Mouse (Mus musculus) colon, adult 2 months (tissue): ENCODE data around the gene Ccdc153. TPM values are rescaled to one million over a fixed set of nuclear protein-coding genes. Genes with fewer than 3 reads are reported as not detected.

Source experiments
- polyA plus RNA-seq: library from polyadenylated mRNA; depleted of rRNA; stranded (reverse); fragments of >200 nt; gene quantifications from 2 replicates; pipeline ENCODE4 v1.2.3, GENCODE M21; 2012; rRNA removed

Ccdc153 gene
- 0.14 TPM in 1 of 2 replicates, not detected in the other for polyA plus RNA-seq

GRCm38 (mm10) chr9:44240399-44240798 is at the start of gene Ccdc153:
TSS of gene Ccdc153 (plus strand) at chr9:44240676.

GRCm38 (mm10) chr9:44233802-44234478 is 6.5 kb upstream of the Ccdc153 start, which contains the start of gene Cbl:
TSS of gene Cbl (minus strand) at chr9:44234049.

GRCm38 (mm10) chr9:44251314-44251713 is 10.8 kb downstream of the Ccdc153 start, which contains the start of gene Pdzd3:
TSS of gene Pdzd3 (minus strand) at chr9:44251471.

GRCm38 (mm10) chr9:44268432-44268831 is 28.0 kb downstream of the Ccdc153 start, which contains the start of gene Nlrx1:
TSS of gene Nlrx1 (minus strand) at chr9:44268599.

GRCm38 (mm10) chr9:44288076-44288958 is 47.8 kb downstream of the Ccdc153 start, which contains the start of gene Abcg4:
TSS of gene Abcg4 (minus strand) at chr9:44288615.

Other genes starting within 250 kb of the Ccdc153 start
- gene Thy1, start 197.3 kb upstream of the Ccdc153 start, polyA plus RNA-seq, result 39.7 and 39.9 TPM in 2 replicates
- gene Usp2, start 173.7 kb upstream of the Ccdc153 start, polyA plus RNA-seq, result 9.1 and 11.0 TPM in 2 replicates
- gene Mfrp, start 138.9 kb upstream of the Ccdc153 start, polyA plus RNA-seq, result not detected in 2 replicates
- gene C1qtnf5, start 133.4 kb upstream of the Ccdc153 start, polyA plus RNA-seq, result 23.7 and 30.8 TPM in 2 replicates
- not detected in 2 replicates for gene Gm49380, start 127.2 kb upstream of the Ccdc153 start, polyA plus RNA-seq
- 34.4 and 44.1 TPM in 2 replicates for gene Rnf26, start 127.2 kb upstream of the Ccdc153 start, polyA plus RNA-seq
- gene Mcam, start 106.2 kb upstream of the Ccdc153 start, polyA plus RNA-seq, result 39.7 and 42.8 TPM in 2 replicates
- gene Cbl, start 6.6 kb upstream of the Ccdc153 start, polyA plus RNA-seq, result 8.4 and 10.9 TPM in 2 replicates
- 8.3 and 12.4 TPM in 2 replicates for gene Pdzd3, start 10.8 kb downstream of the Ccdc153 start, polyA plus RNA-seq
- 27.5 and 33.1 TPM in 2 replicates for gene Nlrx1, start 27.9 kb downstream of the Ccdc153 start, polyA plus RNA-seq
- 4.7 and 6.7 TPM in 2 replicates for gene Abcg4, start 47.9 kb downstream of the Ccdc153 start, polyA plus RNA-seq
- 17.5 and 22.3 TPM in 2 replicates for gene Hinfp, start 65.0 kb downstream of the Ccdc153 start, polyA plus RNA-seq
- 115 and 139 TPM in 2 replicates for gene C2cd2l, start 79.6 kb downstream of the Ccdc153 start, polyA plus RNA-seq
- 62.8 and 83.7 TPM in 2 replicates for gene Dpagt1, start 85.3 kb downstream of the Ccdc153 start, polyA plus RNA-seq
- 154 and 173 TPM in 2 replicates for gene H2afx, start 94.0 kb downstream of the Ccdc153 start, polyA plus RNA-seq
- gene Hmbs, start 103.6 kb downstream of the Ccdc153 start, polyA plus RNA-seq, result 34.5 and 35.2 TPM in 2 replicates
- gene Vps11, start 121.0 kb downstream of the Ccdc153 start, polyA plus RNA-seq, result 16.6 and 18.3 TPM in 2 replicates
- 43.9 and 44.8 TPM in 2 replicates for gene Hyou1, start 138.8 kb downstream of the Ccdc153 start, polyA plus RNA-seq
- 37.0 and 46.0 TPM in 2 replicates for gene Slc37a4, start 156.2 kb downstream of the Ccdc153 start, polyA plus RNA-seq
- gene Rps25, start 166.5 kb downstream of the Ccdc153 start, polyA plus RNA-seq, result 84.4 and 119 TPM in 2 replicates
- gene Trappc4, start 166.9 kb downstream of the Ccdc153 start, polyA plus RNA-seq, result 44.3 and 46.5 TPM in 2 replicates
- gene Ccdc84, start 177.9 kb downstream of the Ccdc153 start, polyA plus RNA-seq, result 30.0 and 36.4 TPM in 2 replicates
- not detected in 2 replicates for gene Foxr1, start 200.5 kb downstream of the Ccdc153 start, polyA plus RNA-seq
- gene Upk2, start 214.3 kb downstream of the Ccdc153 start, polyA plus RNA-seq, result 0.21 TPM in 1 of 2 replicates, not detected in the other
- gene Bcl9l, start 242.1 kb downstream of the Ccdc153 start, polyA plus RNA-seq, result 23.6 and 37.6 TPM in 2 replicates